Mouse (Mus musculus): ENCODE results near the gene Snd1. TPM values are rescaled to one million over a fixed set of nuclear protein-coding genes. Genes with fewer than 3 reads are reported as not detected.

Gene Snd1
- polyA plus RNA-seq, 1 experiment from 2014 or later, result 34.9 TPM

- no peaks in the 10 kb centered on the region for H3K27me3 ChIP-seq (ENCODE audit: insufficient read depth, low read length)
- ATAC-seq, result no peak
- no peak overlapping the region for H3K4me3 ChIP-seq (ENCODE audit: low read depth, low read length)
- H3K9me3 ChIP-seq (ENCODE audit: low read length), result no peaks in the 10 kb centered on the region
- TF ChIP-seq CTCF (IDR thresholded peaks at IDR 0.05; ENCODE audit: low read depth), result no peak
- TF ChIP-seq EP300 (IDR thresholded peaks at IDR 0.05; ENCODE audit: low read depth), result no peak
- H3K36me3 ChIP-seq (replicated peaks; ENCODE audit: insufficient read depth, low read length), result peaks cover 17% of the 10 kb centered on the region
- no peak overlapping the region for H3K9ac ChIP-seq (replicated peaks)
- 62% methylated on average over 3 of the region's 3 CpGs for WGBS (ENCODE audit: insufficient replicate concordance)
- no peak for DNase-seq
- no peak overlapping the region for H3K4me2 ChIP-seq (ENCODE audit: low read depth, low read length)
- H3K27ac ChIP-seq (ENCODE audit: low read depth), result no peak overlapping the region
- no peaks in the 10 kb centered on the region for H3K4me1 ChIP-seq (ENCODE audit: insufficient read depth)
These were observed 316.9 kb downstream of the Snd1 start for GRCm38 (mm10) chr6:28791809-28792208.

- H3K27me3 ChIP-seq (ENCODE audit: insufficient read depth, low read length), result no peaks in the 10 kb centered on the region
- WGBS (ENCODE audit: insufficient replicate concordance), result 63% methylated on average over 9 of the region's 9 CpGs
- H3K9me3 ChIP-seq (ENCODE audit: low read length), result no peaks in the 10 kb centered on the region
- no peak overlapping the region for H3K9ac ChIP-seq (replicated peaks)
- ATAC-seq (no peak), DNase-seq (no peak)
- TF ChIP-seq EP300 (IDR thresholded peaks at IDR 0.05; ENCODE audit: low read depth) (no peak), CTCF (IDR thresholded peaks at IDR 0.05; ENCODE audit: low read depth) (no peak)
- H3K4me2 ChIP-seq (ENCODE audit: low read depth, low read length), result no peak overlapping the region
- H3K27ac ChIP-seq (ENCODE audit: low read depth), result no peak overlapping the region
- H3K4me3 ChIP-seq (ENCODE audit: low read depth, low read length), result no peak overlapping the region
- peaks cover 16% of the 10 kb centered on the region for H3K36me3 ChIP-seq (replicated peaks; ENCODE audit: insufficient read depth, low read length)
- no peaks in the 10 kb centered on the region for H3K4me1 ChIP-seq (ENCODE audit: insufficient read depth)
These were observed 320.4 kb downstream of the Snd1 start for GRCm38 (mm10) chr6:28795380-28795779.

- no peak for ATAC-seq
- H3K4me3 ChIP-seq (ENCODE audit: low read depth, low read length), result no peak overlapping the region
- H3K4me1 ChIP-seq (ENCODE audit: insufficient read depth), result no peaks in the 10 kb centered on the region
- no peak for TF ChIP-seq EP300 (IDR thresholded peaks at IDR 0.05; ENCODE audit: low read depth)
- no peak for TF ChIP-seq CTCF (IDR thresholded peaks at IDR 0.05; ENCODE audit: low read depth)
- no peak overlapping the region for H3K9ac ChIP-seq (replicated peaks)
- no peak overlapping the region for H3K4me2 ChIP-seq (ENCODE audit: low read depth, low read length)
- DNase-seq, result no peak
- H3K27me3 ChIP-seq (ENCODE audit: insufficient read depth, low read length), result no peaks in the 10 kb centered on the region
- no peaks in the 10 kb centered on the region for H3K9me3 ChIP-seq (ENCODE audit: low read length)
- 85% methylated on average over 16 of the region's 16 CpGs for WGBS (ENCODE audit: insufficient replicate concordance)
- H3K36me3 ChIP-seq (replicated peaks; ENCODE audit: insufficient read depth, low read length), result peaks cover 16% of the 10 kb centered on the region
- H3K27ac ChIP-seq (ENCODE audit: low read depth), result no peak overlapping the region
These were observed 321.0 kb downstream of the Snd1 start for GRCm38 (mm10) chr6:28795792-28796515.

GRCm38 (mm10) chr6:28799818-28800217 lies 324.9 kb downstream of the Snd1 start:
- no peak overlapping the region for H3K4me3 ChIP-seq (ENCODE audit: low read depth, low read length)
- no peaks in the 10 kb centered on the region for H3K27me3 ChIP-seq (ENCODE audit: insufficient read depth, low read length)
- DNase-seq, result no peak
- no peak overlapping the region for H3K9ac ChIP-seq (replicated peaks)
- 88% methylated on average over 2 of the region's 2 CpGs for WGBS (ENCODE audit: insufficient replicate concordance)
- no peak for TF ChIP-seq EP300 (IDR thresholded peaks at IDR 0.05; ENCODE audit: low read depth)
- no peak for TF ChIP-seq CTCF (IDR thresholded peaks at IDR 0.05; ENCODE audit: low read depth)
- no peak for ATAC-seq
- peaks cover 16% of the 10 kb centered on the region for H3K36me3 ChIP-seq (replicated peaks; ENCODE audit: insufficient read depth, low read length)
- H3K9me3 ChIP-seq (ENCODE audit: low read length), result no peaks in the 10 kb centered on the region
- H3K4me2 ChIP-seq (ENCODE audit: low read depth, low read length), result no peak overlapping the region
- no peak overlapping the region for H3K27ac ChIP-seq (ENCODE audit: low read depth)
- H3K4me1 ChIP-seq (ENCODE audit: insufficient read depth), result no peaks in the 10 kb centered on the region

- no peak for DNase-seq
- Histone ChIP-seq H3K4me2 (ENCODE audit: low read depth, low read length) (no peak overlapping the region), H3K4me3 (ENCODE audit: low read depth, low read length) (no peak overlapping the region), H3K27me3 (ENCODE audit: insufficient read depth, low read length) (no peaks in the 10 kb centered on the region), H3K27ac (ENCODE audit: low read depth) (no peak overlapping the region), H3K9ac (replicated peaks) (no peak overlapping the region), H3K4me1 (ENCODE audit: insufficient read depth) (no peaks in the 10 kb centered on the region), H3K9me3 (ENCODE audit: low read length) (no peaks in the 10 kb centered on the region), H3K36me3 (replicated peaks; ENCODE audit: insufficient read depth, low read length) (peaks cover 13% of the 10 kb centered on the region)
- WGBS (ENCODE audit: insufficient replicate concordance), result 80% methylated on average over 3 of the region's 3 CpGs
- ATAC-seq, result no peak
- no peak for TF ChIP-seq CTCF (IDR thresholded peaks at IDR 0.05; ENCODE audit: low read depth)
- TF ChIP-seq EP300 (IDR thresholded peaks at IDR 0.05; ENCODE audit: low read depth), result no peak
These were observed 326.0 kb downstream of the Snd1 start for GRCm38 (mm10) chr6:28800976-28801375.

- DNase-seq (no peak), ATAC-seq (no peak)
- Histone ChIP-seq H3K9me3 (ENCODE audit: low read length) (no peaks in the 10 kb centered on the region), H3K27ac (ENCODE audit: low read depth) (no peak overlapping the region), H3K4me2 (ENCODE audit: low read depth, low read length) (no peak overlapping the region), H3K36me3 (replicated peaks; ENCODE audit: insufficient read depth, low read length) (0 out of 2 replicates have a peak, but pooled peaks cover 2% of the 10 kb centered on the region), H3K9ac (replicated peaks) (no peak overlapping the region), H3K27me3 (ENCODE audit: insufficient read depth, low read length) (no peaks in the 10 kb centered on the region), H3K4me1 (ENCODE audit: insufficient read depth) (no peaks in the 10 kb centered on the region), H3K4me3 (ENCODE audit: low read depth, low read length) (no peak overlapping the region)
- TF ChIP-seq CTCF (IDR thresholded peaks at IDR 0.05; ENCODE audit: low read depth) (no peak), EP300 (IDR thresholded peaks at IDR 0.05; ENCODE audit: low read depth) (no peak)
- WGBS (ENCODE audit: insufficient replicate concordance), result 87% methylated on average over 6 of the region's 6 CpGs
These were observed 328.8 kb downstream of the Snd1 start for GRCm38 (mm10) chr6:28803678-28804279.

All from liver, postnatal 0 days (tissue).